Mouse (Mus musculus) spleen, adult 2 months (tissue): ENCODE results near the gene Arsb.

Source experiments
- CTCF ChIP-seq: fragments of 200-500 bp; IDR thresholded peaks from 2 replicates; pipeline ENCODE4 v1.5.1; 2011; ENCODE audit warnings: mild to moderate bottlenecking, inconsistent platforms; ENCODE audit not compliant: insufficient read depth, insufficient read length, insufficient replicate concordance; ENCODE audit errors: extremely low read depth
- POLR2A ChIP-seq: fragments of 200-500 bp; IDR thresholded peaks from 2 replicates; pipeline ENCODE4 v1.6.1; 2011; ENCODE audit warnings: low read depth, low read length, inconsistent platforms

- TF ChIP-seq POLR2A (no peak), CTCF (no peak)
These were observed 148.1 kb downstream of the Arsb start for GRCm38 (mm10) chr13:93919536-93919935.
